In the genomic region with DNA sequence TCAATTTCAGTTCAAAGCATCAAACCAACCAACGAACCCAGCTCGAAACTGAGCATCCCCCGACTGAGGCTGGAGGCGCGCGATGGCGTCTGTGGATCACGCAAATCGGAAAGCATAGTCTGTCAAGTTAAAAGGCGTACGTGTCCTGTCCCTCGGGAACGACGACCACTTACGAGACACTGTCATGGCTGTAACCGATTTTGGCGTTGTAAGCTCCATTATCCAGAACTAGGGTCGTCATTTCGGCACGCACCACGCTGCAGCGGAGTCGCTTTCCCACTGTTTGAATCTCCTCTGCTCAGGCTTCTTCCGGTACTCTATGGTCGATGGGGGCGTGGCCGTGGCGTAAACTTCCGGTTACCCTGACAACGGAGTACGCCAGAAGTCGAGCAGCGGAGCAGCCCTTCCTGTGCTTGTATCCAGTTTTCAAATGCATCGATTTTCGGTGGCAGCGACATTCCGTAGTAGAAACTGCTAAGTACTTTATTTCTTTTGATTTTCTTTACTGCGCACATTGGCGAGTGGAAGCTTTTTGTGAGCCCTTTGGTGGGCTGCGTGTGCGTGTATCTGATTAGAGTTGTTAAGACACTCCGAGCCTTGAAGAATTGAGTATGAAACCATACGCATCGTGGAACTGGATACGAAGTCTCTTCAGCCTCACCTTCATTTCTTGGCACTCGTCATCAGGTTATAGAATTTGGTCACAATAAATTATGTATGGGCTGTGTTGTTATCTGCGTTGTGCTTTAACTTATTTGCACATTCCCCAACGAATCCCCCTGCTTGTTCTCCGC, we compare ENCODE assay signal across 8 mouse cellular contexts. TPM values are rescaled to one million over a fixed set of nuclear protein-coding genes. Genes with fewer than 3 reads are reported as not detected.
DNase-seq lines count a peak whose midpoint lies in the region; ATAC-seq and TF ChIP-seq lines count a peak whose summit lies in the region.

A gene (minus strand): TSS at position 295 of the 794 bp plus-strand sequence.

- ATAC-seq in cerebellum, adult (ENCODE audit: insufficient number of reproducible peaks, low FRiP score, low TSS enrichment) = peak; percentile 99
- ATAC-seq in forebrain, embryonic 13.5 days = peak; percentile 100
- peak; percentile 99 for ATAC-seq in neural tube, embryonic 15.5 days (ENCODE audit: low FRiP score)

- peak within 1 kb of the TSS; percentile 24 for H3K9ac ChIP-seq in ES-Bruce4 (ENCODE audit: low read depth, poor library complexity, severe bottlenecking)
- peak within 1 kb of the TSS; percentile 74 for H3K9ac ChIP-seq in forebrain, embryonic 13.5 days
- peak within 1 kb of the TSS; percentile 65 for H3K9ac ChIP-seq in neural tube, embryonic 15.5 days (replicated peaks)

- H3K4me2 ChIP-seq in forebrain, embryonic 13.5 days = peak within 1 kb of the TSS; percentile 81
- peak within 1 kb of the TSS; percentile 70 for H3K4me2 ChIP-seq in neural tube, embryonic 15.5 days

- peak; percentile 90 to 95 for DNase-seq in heart, postnatal 14 days
- peak; percentile 94 for DNase-seq in layer of hippocampus, adult 11-12 months (ENCODE audit: low spot score)
- peak; percentile 94 to 95 for DNase-seq in lung, adult 18-20 months
- DNase-seq in testis, postnatal 14 days (ENCODE audit: low spot score) = peak; percentile 93

- H3K27ac ChIP-seq in ES-Bruce4 (ENCODE audit: insufficient read depth, low read length) = no peak within 1 kb of the TSS
- H3K27ac ChIP-seq in forebrain, embryonic 13.5 days = peak within 1 kb of the TSS; percentile 40
- peak within 1 kb of the TSS; percentile 85 for H3K27ac ChIP-seq in neural tube, embryonic 15.5 days (replicated peaks)

- intact Hi-C loops in heart, postnatal 14 days (cut with DNase I) = loop anchor here (5.0 kb wide), 1 partner anchor 45 kb away; a partner anchor contains a TSS

- peak; percentile 72 for TF ChIP-seq POLR2A in ES-Bruce4 (IDR thresholded peaks at IDR 0.05; ENCODE audit: insufficient read depth, low read length)

- 0 out of 2 replicates have a peak, but pooled peaks cover under 1% of the 10 kb centered on the region for H3K36me3 ChIP-seq in ES-Bruce4 (ENCODE audit: control insufficient read depth, insufficient read depth, low read length, poor library complexity, severe bottlenecking)
- peaks cover 6% of the 10 kb centered on the region; the same call in 1 of the 2 replicates for H3K36me3 ChIP-seq in forebrain, embryonic 13.5 days (ENCODE audit: poor library complexity, severe bottlenecking)
- H3K36me3 ChIP-seq in neural tube, embryonic 15.5 days = peaks cover 5% of the 10 kb centered on the region; the same call in 1 of the 2 replicates

- no peak for TF ChIP-seq EP300 in ES-Bruce4 (IDR thresholded peaks at IDR 0.05; ENCODE audit: insufficient read depth, low read depth, low read length)

- TF ChIP-seq CTCF in ES-Bruce4 (IDR thresholded peaks at IDR 0.05; ENCODE audit: low read depth, low read length) = no peak

- under 1% methylated on average over 49 of the region's 49 CpGs for WGBS in forebrain, embryonic 13.5 days
- 1% methylated on average over 49 of the region's 49 CpGs for WGBS in neural tube, embryonic 15.5 days

- peak within 1 kb of the TSS; percentile 89 for H3K4me3 ChIP-seq in ES-Bruce4 (ENCODE audit: low read depth, low read length)
- peak within 1 kb of the TSS; percentile 74 for H3K4me3 ChIP-seq in forebrain, embryonic 13.5 days
- H3K4me3 ChIP-seq in neural tube, embryonic 15.5 days (replicated peaks) = peak within 1 kb of the TSS; percentile 75

- no peaks in the 10 kb centered on the region for H3K9me3 ChIP-seq in ES-Bruce4 (replicated peaks; ENCODE audit: control insufficient read depth, insufficient read depth, low read length, poor library complexity, severe bottlenecking)
- no peaks in the 10 kb centered on the region for H3K9me3 ChIP-seq in forebrain, embryonic 13.5 days (replicated peaks)
- no peaks in the 10 kb centered on the region for H3K9me3 ChIP-seq in neural tube, embryonic 15.5 days (replicated peaks)

- no peaks in the 10 kb centered on the region for H3K27me3 ChIP-seq in ES-Bruce4 (ENCODE audit: control insufficient read depth, insufficient read depth, low read length, poor library complexity, severe bottlenecking)
- H3K27me3 ChIP-seq in forebrain, embryonic 13.5 days = no peaks in the 10 kb centered on the region; the same call in 1 of the 2 replicates
- no peaks in the 10 kb centered on the region for H3K27me3 ChIP-seq in neural tube, embryonic 15.5 days (replicated peaks)

- H3K4me1 ChIP-seq in ES-Bruce4 (ENCODE audit: control insufficient read depth, insufficient read depth, low read length) = no peaks in the 10 kb centered on the region
- peaks cover 19% of the 10 kb centered on the region for H3K4me1 ChIP-seq in forebrain, embryonic 13.5 days
- H3K4me1 ChIP-seq in neural tube, embryonic 15.5 days = peaks cover 17% of the 10 kb centered on the region

RNA-seq across cellular contexts. Expression of the gene that starts here (rescaled TPM):
- 32.8 and 40.7 TPM in 2 replicates for polyA plus RNA-seq in ES-Bruce4 (2011; ENCODE audit: insufficient read depth, insufficient read length, low read depth, missing spikeins)
- 58.5 and 60.4 TPM in 2 replicates for polyA plus RNA-seq in forebrain, embryonic 13.5 days (2015; fragmentation: Nextera tagmentation; extraction: Ambion mirVana)
- total RNA-seq in heart, postnatal 14 days (2021) = 10 to 100 TPM in 1 of 2 experiments, 1 to 10 TPM in 1; 9.9 to 11.8 TPM
- 58.6 and 67.6 TPM in 2 replicates for polyA plus RNA-seq in neural tube, embryonic 15.5 days (2015; fragmentation: Nextera tagmentation; extraction: Ambion mirVana)

Comparison
In these comparisons a context has a peak if more than half of its experiments do, and no peak if none do; other contexts are left out.
1. H3K9ac ChIP-seq: peak in every context shown above with its lines; median percentile 74 in forebrain, embryonic 13.5 days; 65 in neural tube, embryonic 15.5 days; 24 in ES-Bruce4.